Mouse (Mus musculus): ENCODE results near the gene Tnfrsf19.

Tnfrsf19 gene

GRCm38 (mm10) chr14:60993092-60993491, 53.2 kb downstream of the Tnfrsf19 start:
- TF ChIP-seq GATA4 (IDR thresholded peaks at IDR 0.05; ENCODE audit: insufficient replicate concordance, low read length) = no peak

GRCm38 (mm10) chr14:60992144-60992543, 54.1 kb downstream of the Tnfrsf19 start:
- TF ChIP-seq GATA4 (IDR thresholded peaks at IDR 0.05; ENCODE audit: insufficient replicate concordance, low read length) = no peak

DNA sequence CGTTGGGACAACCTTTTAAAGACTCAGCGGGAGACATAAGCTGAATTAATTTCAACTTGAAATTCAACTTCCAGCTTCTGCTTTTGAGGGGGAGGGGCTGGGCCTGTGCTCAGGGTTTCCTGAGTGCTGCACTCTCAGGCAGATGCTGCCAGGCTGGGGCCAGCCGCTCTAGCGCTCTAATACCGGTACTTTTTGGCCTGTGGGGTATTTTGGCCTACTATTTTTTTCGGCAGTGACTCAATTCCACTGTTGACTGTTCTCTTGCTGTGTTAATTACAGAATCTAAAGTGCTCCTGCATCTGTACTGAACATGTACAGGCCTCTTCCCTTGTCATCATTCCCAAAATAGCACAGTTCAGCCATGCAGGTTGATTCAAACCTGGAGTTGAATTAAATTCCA, 58.1 kb downstream of the Tnfrsf19 start:
- TF ChIP-seq GATA4 (IDR thresholded peaks at IDR 0.05; ENCODE audit: insufficient replicate concordance, low read length) = no peak

- no peak for TF ChIP-seq GATA4 (IDR thresholded peaks at IDR 0.05; ENCODE audit: insufficient replicate concordance, low read length)
Measured at GRCm38 (mm10) chr14:60986926-60987325, 59.4 kb downstream of the Tnfrsf19 start.

GRCm38 (mm10) chr14:60985077-60985476, 61.2 kb downstream of the Tnfrsf19 start:
- no peak for TF ChIP-seq GATA4 (IDR thresholded peaks at IDR 0.05; ENCODE audit: insufficient replicate concordance, low read length)

DNA sequence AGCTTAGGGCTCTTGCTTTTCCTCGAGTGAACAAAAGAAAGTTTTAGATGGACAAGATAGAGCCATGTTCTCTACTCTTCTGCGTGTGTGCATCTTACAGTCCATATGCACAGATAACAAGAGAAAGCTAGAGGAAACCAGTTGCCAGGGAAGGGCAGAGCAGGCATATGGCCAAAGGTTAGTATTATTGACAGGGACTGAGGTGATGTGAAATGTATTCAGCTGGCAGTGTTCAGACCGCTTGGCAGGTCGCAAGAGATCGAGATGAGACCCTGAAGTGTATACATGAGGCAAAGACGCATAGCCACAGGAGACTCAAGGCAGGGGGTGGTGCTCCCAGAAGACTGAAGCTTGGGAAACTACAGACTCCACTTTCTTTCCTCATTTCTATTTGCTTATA, 62.0 kb downstream of the Tnfrsf19 start:
- TF ChIP-seq GATA4 (IDR thresholded peaks at IDR 0.05; ENCODE audit: insufficient replicate concordance, low read length) = no peak

DNA sequence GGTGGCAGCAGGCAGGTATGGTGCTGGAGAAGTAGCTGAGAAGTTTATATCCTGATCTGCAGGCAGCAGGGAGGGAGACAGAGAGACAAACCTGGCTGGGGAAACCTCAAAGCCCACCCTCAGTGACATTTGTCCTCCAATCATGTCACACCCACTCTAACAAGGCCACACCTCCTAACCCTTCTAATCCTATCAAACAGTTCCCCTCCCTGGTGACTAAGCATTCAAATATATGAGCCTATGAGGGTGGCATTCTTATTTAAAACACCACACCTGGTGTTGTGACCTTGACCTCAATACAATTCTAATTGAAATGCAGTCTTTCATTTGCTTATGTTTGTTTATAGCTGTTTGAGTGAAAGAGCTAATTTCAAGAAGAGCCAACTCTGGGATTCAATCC, 64.2 kb downstream of the Tnfrsf19 start:
- no peak for TF ChIP-seq GATA4 (IDR thresholded peaks at IDR 0.05; ENCODE audit: insufficient replicate concordance, low read length)

GRCm38 (mm10) chr14:60980244-60980887, 65.9 kb downstream of the Tnfrsf19 start:
- no peak for TF ChIP-seq GATA4 (IDR thresholded peaks at IDR 0.05; ENCODE audit: insufficient replicate concordance, low read length)

- no peak for TF ChIP-seq GATA4 (IDR thresholded peaks at IDR 0.05; ENCODE audit: insufficient replicate concordance, low read length)
Measured at GRCm38 (mm10) chr14:60978129-60978528, 68.2 kb downstream of the Tnfrsf19 start.

- TF ChIP-seq GATA4 (IDR thresholded peaks at IDR 0.05; ENCODE audit: insufficient replicate concordance, low read length) = no peak
Measured at GRCm38 (mm10) chr14:60976231-60976630, 70.1 kb downstream of the Tnfrsf19 start.

DNA sequence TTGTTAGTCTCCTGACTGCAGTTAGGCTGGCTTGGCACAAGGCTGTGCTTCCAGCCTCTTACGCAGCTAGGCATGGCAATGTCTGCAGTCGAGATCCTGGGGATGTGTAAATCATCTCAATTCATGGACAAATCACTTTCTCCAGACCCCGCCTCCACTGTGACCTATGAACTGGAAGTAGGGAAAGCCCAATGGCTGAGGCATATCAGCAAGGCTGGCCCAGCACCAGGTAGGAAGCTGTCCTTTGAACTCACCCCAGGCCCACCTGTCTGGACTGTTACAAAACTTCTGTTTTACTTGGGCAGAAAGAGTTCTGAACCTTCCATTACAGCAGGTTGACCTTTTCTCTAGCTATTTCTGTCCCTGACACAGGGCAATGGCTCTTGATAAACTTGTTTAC, 70.6 kb downstream of the Tnfrsf19 start:
- TF ChIP-seq GATA4 (IDR thresholded peaks at IDR 0.05; ENCODE audit: insufficient replicate concordance, low read length) = peak; percentile 69; the same call in 1 of the 2 replicates

- no peak for TF ChIP-seq GATA4 (IDR thresholded peaks at IDR 0.05; ENCODE audit: insufficient replicate concordance, low read length)
Measured at GRCm38 (mm10) chr14:60970961-60971360, 75.3 kb downstream of the Tnfrsf19 start.

- no peak for TF ChIP-seq GATA4 (IDR thresholded peaks at IDR 0.05; ENCODE audit: insufficient replicate concordance, low read length)
Measured at GRCm38 (mm10) chr14:60966061-60966460, 80.2 kb downstream of the Tnfrsf19 start.

GRCm38 (mm10) chr14:60964016-60964810, 82.1 kb downstream of the Tnfrsf19 start:
- TF ChIP-seq GATA4 (IDR thresholded peaks at IDR 0.05; ENCODE audit: insufficient replicate concordance, low read length) = no peak

GRCm38 (mm10) chr14:60957611-60958157, 88.6 kb downstream of the Tnfrsf19 start:
- TF ChIP-seq GATA4 (IDR thresholded peaks at IDR 0.05; ENCODE audit: insufficient replicate concordance, low read length) = no peak

DNA sequence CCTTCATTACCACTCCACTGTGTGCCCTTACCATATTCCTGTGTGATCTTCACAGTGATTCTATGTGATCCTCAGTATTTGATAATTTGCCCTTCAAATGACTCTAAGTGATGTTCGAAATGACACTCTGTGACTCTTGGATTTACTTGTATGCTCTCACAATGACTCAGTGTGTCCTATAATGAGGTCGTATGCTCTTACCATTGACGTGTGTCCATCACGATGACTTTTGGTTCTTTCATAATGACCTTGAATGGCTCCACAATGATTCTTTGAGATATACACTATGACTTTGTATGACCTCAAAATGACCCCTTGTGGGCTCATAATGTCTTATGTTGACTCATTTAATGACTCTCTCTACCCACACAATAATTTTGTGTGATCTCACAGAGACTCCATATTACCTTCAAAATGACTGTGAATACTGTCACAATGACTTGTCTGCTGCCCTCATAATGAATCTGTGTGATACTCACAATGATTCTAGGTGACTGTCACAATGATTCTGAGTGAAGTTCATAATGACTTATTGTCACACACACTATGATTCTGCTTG, 108.7 kb downstream of the Tnfrsf19 start:
- no peak for TF ChIP-seq GATA4 (IDR thresholded peaks at IDR 0.05; ENCODE audit: insufficient replicate concordance, low read length)

All from liver, adult (tissue).